Mouse (Mus musculus): ENCODE results near the gene RPS10-NUDT3. TPM values are rescaled to one million over a fixed set of nuclear protein-coding genes. Genes with fewer than 3 reads are reported as not detected.

The RPS10-NUDT3 gene
- total and polyA plus RNA-seq, 3 experiments: not detected

DNA sequence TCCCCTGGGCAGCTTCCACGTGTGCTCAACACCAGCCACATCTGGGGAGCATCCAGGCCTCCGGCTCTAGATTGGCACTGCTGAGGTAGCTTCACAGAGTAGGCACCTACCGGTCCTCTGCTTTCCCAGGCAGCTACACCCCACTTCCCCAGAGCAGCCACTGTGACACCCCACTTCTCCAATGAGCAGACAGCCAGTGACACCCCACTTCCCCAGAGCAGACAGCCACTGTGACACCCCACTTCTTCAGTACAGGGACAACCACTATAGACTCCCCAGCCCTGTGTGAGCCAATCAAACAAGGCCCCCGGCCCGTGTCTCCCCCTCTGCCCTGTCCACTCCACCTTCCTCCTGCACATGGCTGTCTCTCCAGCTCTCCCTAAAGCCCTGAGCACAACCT, 23.0 kb downstream of the RPS10-NUDT3 start:
- Histone ChIP-seq H3K9ac (ENCODE audit: low read depth, low read length) (no peak overlapping the region), H3K27ac (no peak overlapping the region), H3K36me3 (ENCODE audit: control insufficient read depth, insufficient read depth, low read length) (no peaks in the 10 kb centered on the region), H3K4me3 (no peak overlapping the region), H3K79me2 (replicated peaks; ENCODE audit: control insufficient read depth, insufficient read depth, low read length) (peaks cover 15% of the 10 kb centered on the region), H3K4me1 (ENCODE audit: control insufficient read depth, insufficient read depth, low read length) (peaks cover 20% of the 10 kb centered on the region), H3K27me3 (ENCODE audit: control insufficient read depth, insufficient read depth, low read length) (no peaks in the 10 kb centered on the region)
- TF ChIP-seq EP300 (IDR thresholded peaks at IDR 0.05; ENCODE audit: insufficient read depth, low read depth, low read length) (no peak), POLR2A (IDR thresholded peaks at IDR 0.05; ENCODE audit: insufficient read depth, low read depth, low read length) (no peak), CTCF (IDR thresholded peaks at IDR 0.05) (no peak)
- no peak for DNase-seq
- 60% methylated on average over 5 of the region's 5 CpGs for WGBS
- intact Hi-C loops (cut with DNase I): no loop called here

DNA sequence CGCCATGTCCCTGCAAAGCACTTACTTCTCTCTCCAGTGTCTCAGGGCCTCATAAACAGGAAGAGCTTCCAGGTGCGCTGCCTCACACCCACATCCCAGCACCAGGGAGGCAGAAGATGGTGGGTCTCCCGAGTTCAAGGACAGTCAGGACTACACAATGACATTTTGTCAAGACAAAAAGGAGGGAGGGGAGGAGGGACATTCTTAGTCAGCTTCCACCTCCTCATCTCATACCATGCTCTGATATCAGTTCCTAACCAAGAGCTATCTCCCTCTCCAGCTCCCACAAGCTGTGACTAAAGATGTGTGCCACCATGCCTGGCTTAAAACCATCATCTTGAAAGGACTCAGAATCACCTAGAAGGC, 23.5 kb downstream of the RPS10-NUDT3 start:
- Histone ChIP-seq H3K4me1 (ENCODE audit: control insufficient read depth, insufficient read depth, low read length) (peaks cover 20% of the 10 kb centered on the region), H3K36me3 (ENCODE audit: control insufficient read depth, insufficient read depth, low read length) (no peaks in the 10 kb centered on the region), H3K9ac (ENCODE audit: low read depth, low read length) (no peak overlapping the region), H3K27ac (peak overlapping the region; percentile 3; the same call in 1 of the 2 replicates), H3K79me2 (replicated peaks; ENCODE audit: control insufficient read depth, insufficient read depth, low read length) (peaks cover 14% of the 10 kb centered on the region), H3K27me3 (ENCODE audit: control insufficient read depth, insufficient read depth, low read length) (no peaks in the 10 kb centered on the region), H3K4me3 (no peak overlapping the region)
- intact Hi-C loops (cut with DNase I): no loop called here
- TF ChIP-seq EP300 (IDR thresholded peaks at IDR 0.05; ENCODE audit: insufficient read depth, low read depth, low read length) (no peak), POLR2A (IDR thresholded peaks at IDR 0.05; ENCODE audit: insufficient read depth, low read depth, low read length) (no peak), CTCF (IDR thresholded peaks at IDR 0.05) (no peak)
- 20% methylated on average over 3 of the region's 3 CpGs for WGBS
- no peak for DNase-seq

DNA sequence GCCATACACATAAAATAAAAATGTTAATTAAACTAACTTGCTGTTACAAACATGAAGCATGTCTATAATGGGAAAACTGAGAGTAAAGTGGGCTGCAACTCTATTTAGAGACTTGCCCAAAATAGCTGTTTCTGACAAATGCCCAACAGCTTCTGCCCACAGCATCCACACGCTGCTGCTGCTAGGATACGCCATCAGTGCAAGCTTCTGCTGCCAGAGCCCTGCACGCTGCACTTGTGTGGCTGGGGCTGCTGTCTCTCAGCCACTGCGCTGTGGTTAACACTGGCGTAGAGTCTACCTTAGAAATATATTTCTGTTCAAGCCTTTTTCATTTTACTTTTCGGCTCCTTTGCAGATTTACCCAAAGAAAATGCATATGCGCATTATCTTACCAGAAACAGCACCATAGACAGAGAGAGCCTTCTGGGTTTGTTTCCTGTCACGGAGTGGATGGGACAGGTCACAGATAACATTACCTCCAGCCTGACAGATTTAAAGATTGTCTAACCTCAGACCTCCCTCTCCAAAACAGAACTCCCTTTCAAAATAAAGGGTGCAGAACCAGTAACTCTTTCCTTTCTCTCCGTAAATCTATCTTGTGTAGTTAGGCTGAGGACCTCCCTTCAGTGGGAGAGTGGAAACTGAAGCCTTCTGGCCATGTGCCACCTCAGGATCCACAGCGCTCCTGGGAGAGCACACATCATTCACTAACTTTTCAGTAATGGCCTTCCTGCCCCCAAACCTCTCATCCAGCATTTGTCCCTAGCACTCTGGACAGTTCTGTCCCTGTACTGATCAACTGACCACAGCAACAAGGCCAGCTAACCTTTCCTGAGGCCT, 24.1 kb downstream of the RPS10-NUDT3 start:
- Histone ChIP-seq H3K27me3 (ENCODE audit: control insufficient read depth, insufficient read depth, low read length) (no peaks in the 10 kb centered on the region), H3K9ac (ENCODE audit: low read depth, low read length) (no peak overlapping the region), H3K4me3 (no peak overlapping the region), H3K36me3 (ENCODE audit: control insufficient read depth, insufficient read depth, low read length) (no peaks in the 10 kb centered on the region), H3K27ac (peak overlapping the region; percentile 20; the same call in 1 of the 2 replicates), H3K79me2 (replicated peaks; ENCODE audit: control insufficient read depth, insufficient read depth, low read length) (peaks cover 14% of the 10 kb centered on the region), H3K4me1 (ENCODE audit: control insufficient read depth, insufficient read depth, low read length) (peaks cover 20% of the 10 kb centered on the region)
- WGBS: 50% methylated on average over 10 of the region's 10 CpGs
- DNase-seq: no peak
- intact Hi-C loops (cut with DNase I): no loop called here
- TF ChIP-seq EP300 (IDR thresholded peaks at IDR 0.05; ENCODE audit: insufficient read depth, low read depth, low read length) (no peak), CTCF (IDR thresholded peaks at IDR 0.05) (no peak), POLR2A (IDR thresholded peaks at IDR 0.05; ENCODE audit: insufficient read depth, low read depth, low read length) (no peak)

DNA sequence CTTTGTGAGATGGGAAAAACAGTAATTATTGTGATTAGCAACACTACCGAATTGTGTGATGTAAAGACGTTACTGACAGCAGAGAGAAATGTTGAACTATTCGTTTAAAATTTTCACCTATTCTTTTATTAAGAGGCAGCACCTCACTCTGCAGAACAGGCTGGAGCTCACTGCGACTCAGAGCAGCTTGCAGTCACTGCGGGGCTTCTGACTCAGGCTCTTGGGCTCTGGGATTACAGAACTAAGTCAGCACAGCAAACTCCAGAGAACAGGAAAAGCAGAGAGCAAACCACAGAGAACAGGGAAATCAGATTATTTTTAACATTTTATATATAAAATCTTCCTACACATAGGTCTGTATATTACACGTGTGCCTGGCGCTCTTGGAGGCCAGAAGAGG, 25.4 kb downstream of the RPS10-NUDT3 start:
- no peak overlapping the region for H3K9ac ChIP-seq (ENCODE audit: low read depth, low read length)
- intact Hi-C loops (cut with DNase I): no loop called here
- no peaks in the 10 kb centered on the region for H3K36me3 ChIP-seq (ENCODE audit: control insufficient read depth, insufficient read depth, low read length)
- H3K27ac ChIP-seq: no peak overlapping the region
- TF ChIP-seq POLR2A (IDR thresholded peaks at IDR 0.05; ENCODE audit: insufficient read depth, low read depth, low read length): no peak
- peaks cover 14% of the 10 kb centered on the region for H3K79me2 ChIP-seq (replicated peaks; ENCODE audit: control insufficient read depth, insufficient read depth, low read length)
- H3K27me3 ChIP-seq (ENCODE audit: control insufficient read depth, insufficient read depth, low read length): no peaks in the 10 kb centered on the region
- no peak overlapping the region for H3K4me3 ChIP-seq
- peaks cover 17% of the 10 kb centered on the region for H3K4me1 ChIP-seq (ENCODE audit: control insufficient read depth, insufficient read depth, low read length)
- DNase-seq: no peak
- WGBS: 83% methylated on average over 7 of the region's 7 CpGs

DNA sequence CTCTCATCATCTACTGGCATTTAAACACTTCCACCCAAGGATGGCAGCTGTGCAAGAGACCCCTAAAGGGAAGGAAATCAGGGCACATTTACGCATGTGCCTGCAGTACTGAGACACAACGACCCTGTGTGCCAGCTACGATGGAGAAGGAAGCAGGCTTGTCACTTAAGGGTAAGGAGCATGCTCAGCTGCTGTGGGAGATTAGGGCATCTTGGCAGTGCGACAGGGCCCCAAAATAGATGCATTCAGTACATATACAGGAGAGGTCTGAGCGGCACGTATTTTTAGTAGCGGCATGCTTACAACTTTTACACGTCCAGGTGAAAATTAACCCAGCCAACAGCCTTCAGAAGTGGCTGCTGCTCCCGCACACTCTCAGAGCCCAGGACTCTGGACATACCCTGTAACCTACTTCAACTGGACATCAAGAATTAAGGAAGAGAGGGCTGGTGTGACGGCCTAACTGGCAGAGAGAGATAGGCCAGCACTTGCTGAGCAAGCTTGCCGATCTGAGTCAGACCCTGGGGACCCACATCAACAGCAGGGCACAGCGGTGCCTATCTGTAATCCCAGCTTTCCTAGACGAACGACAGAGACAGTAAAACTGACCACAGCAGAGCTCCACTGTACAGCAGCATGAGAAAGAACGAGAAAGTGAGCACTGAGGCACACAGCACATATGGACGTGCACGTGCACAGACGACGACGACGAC, 31.3 kb downstream of the RPS10-NUDT3 start:
- intact Hi-C loops (cut with DNase I): no loop called here
- peaks cover 12% of the 10 kb centered on the region for H3K79me2 ChIP-seq (replicated peaks; ENCODE audit: control insufficient read depth, insufficient read depth, low read length)
- no peaks in the 10 kb centered on the region for H3K36me3 ChIP-seq (ENCODE audit: control insufficient read depth, insufficient read depth, low read length)
- H3K4me1 ChIP-seq (ENCODE audit: control insufficient read depth, insufficient read depth, low read length): peaks cover 25% of the 10 kb centered on the region
- 38% methylated on average over 21 of the region's 21 CpGs for WGBS
- peak overlapping the region; percentile 3; the same call in 1 of the 2 replicates for H3K9ac ChIP-seq (ENCODE audit: low read depth, low read length)
- H3K27me3 ChIP-seq (ENCODE audit: control insufficient read depth, insufficient read depth, low read length): no peaks in the 10 kb centered on the region
- peak; percentile 56 to 78 for DNase-seq
- peak overlapping the region; percentile 77 for H3K27ac ChIP-seq
- H3K4me3 ChIP-seq: no peak overlapping the region
- TF ChIP-seq CTCF (IDR thresholded peaks at IDR 0.05): no peak
- peak; percentile 72; the same call in 1 of the 2 replicates for TF ChIP-seq EP300 (IDR thresholded peaks at IDR 0.05; ENCODE audit: insufficient read depth, low read depth, low read length)
- TF ChIP-seq POLR2A (IDR thresholded peaks at IDR 0.05; ENCODE audit: insufficient read depth, low read depth, low read length): 0 out of 2 replicates have a peak, but pooled peaks have one; percentile 24

DNA sequence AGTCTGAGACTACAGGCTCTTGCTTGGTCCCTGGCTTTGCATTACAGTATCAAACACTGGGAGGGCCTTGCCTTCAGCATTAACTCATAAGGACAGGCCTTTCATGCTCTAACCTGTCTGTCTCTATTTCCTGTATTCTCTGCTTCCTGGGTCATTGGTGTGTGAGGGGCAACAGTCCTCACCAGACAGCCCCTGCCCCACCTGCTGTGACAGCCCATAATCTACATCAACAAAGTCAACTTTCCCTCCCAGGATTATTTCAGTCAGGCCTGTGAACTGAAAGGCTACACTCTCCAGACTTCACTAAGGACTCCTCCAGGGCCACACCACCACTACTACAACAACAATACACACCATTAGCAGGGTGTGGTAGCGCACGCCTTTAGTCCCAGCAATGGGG, 32.0 kb downstream of the RPS10-NUDT3 start:
- Histone ChIP-seq H3K4me1 (ENCODE audit: control insufficient read depth, insufficient read depth, low read length) (peaks cover 26% of the 10 kb centered on the region), H3K79me2 (replicated peaks; ENCODE audit: control insufficient read depth, insufficient read depth, low read length) (peaks cover 9% of the 10 kb centered on the region), H3K9ac (ENCODE audit: low read depth, low read length) (peak overlapping the region; percentile 12), H3K4me3 (no peak overlapping the region), H3K36me3 (ENCODE audit: control insufficient read depth, insufficient read depth, low read length) (no peaks in the 10 kb centered on the region), H3K27me3 (ENCODE audit: control insufficient read depth, insufficient read depth, low read length) (no peaks in the 10 kb centered on the region), H3K27ac (peak overlapping the region; percentile 77)
- intact Hi-C loops (cut with DNase I): no loop called here
- DNase-seq: no peak
- 56% methylated on average over 2 of the region's 2 CpGs for WGBS
- TF ChIP-seq POLR2A (IDR thresholded peaks at IDR 0.05; ENCODE audit: insufficient read depth, low read depth, low read length) (no peak), EP300 (IDR thresholded peaks at IDR 0.05; ENCODE audit: insufficient read depth, low read depth, low read length) (no peak), CTCF (IDR thresholded peaks at IDR 0.05) (no peak)
